Mouse (Mus musculus) left cerebral cortex, adult 11 months (tissue): Measurements from ENCODE around the gene Aifm3.

Source experiments
- DNase-seq: peaks from one replicate; pipeline ENCODE4 v3.0.0; 2022; ENCODE audit warnings: low spot score

Aifm3 gene

GRCm38 (mm10) chr16:17489469-17490111 lies at the start of gene Aifm3:
Gene Aifm3, plus strand, starts transcription at chr16:17489611.
- no peak for DNase-seq

GRCm38 (mm10) chr16:17451541-17452372 lies 37.7 kb upstream of the Aifm3 start, which contains the start of gene Crkl:
Gene Crkl, plus strand, starts transcription at chr16:17451987.
- DNase-seq: peak; percentile 95

- peak; percentile 18 for DNase-seq
Observed at GRCm38 (mm10) chr16:17452373-17452715, 37.1 kb upstream of the Aifm3 start.

- no peak for DNase-seq
Observed at GRCm38 (mm10) chr16:17456901-17457300, 32.5 kb upstream of the Aifm3 start.

GRCm38 (mm10) chr16:17460254-17460653 lies 29.2 kb upstream of the Aifm3 start:
- DNase-seq: no peak

- DNase-seq: no peak
Observed at GRCm38 (mm10) chr16:17461596-17461995, 27.8 kb upstream of the Aifm3 start.

- DNase-seq: no peak
Observed at GRCm38 (mm10) chr16:17463184-17463583, 26.2 kb upstream of the Aifm3 start.

GRCm38 (mm10) chr16:17466875-17467663 lies 22.3 kb upstream of the Aifm3 start:
- no peak for DNase-seq

GRCm38 (mm10) chr16:17472498-17472897 lies 16.9 kb upstream of the Aifm3 start:
- no peak for DNase-seq

- no peak for DNase-seq
Observed at GRCm38 (mm10) chr16:17474091-17474490, 15.3 kb upstream of the Aifm3 start.

GRCm38 (mm10) chr16:17474761-17475160 lies 14.7 kb upstream of the Aifm3 start:
- no peak for DNase-seq

GRCm38 (mm10) chr16:17475326-17475725 lies 14.1 kb upstream of the Aifm3 start:
- DNase-seq: no peak

GRCm38 (mm10) chr16:17478331-17478943 lies 11.0 kb upstream of the Aifm3 start:
- DNase-seq: no peak

- DNase-seq: no peak
Observed at GRCm38 (mm10) chr16:17481465-17481864, 7.9 kb upstream of the Aifm3 start.

GRCm38 (mm10) chr16:17486505-17486904 lies 2.9 kb upstream of the Aifm3 start:
- DNase-seq: no peak

GRCm38 (mm10) chr16:17488478-17489468 lies 638 bp upstream of the Aifm3 start:
- DNase-seq: no peak

- no peak for DNase-seq
Observed at GRCm38 (mm10) chr16:17491154-17491553, 1.7 kb downstream of the Aifm3 start.

GRCm38 (mm10) chr16:17491896-17492561 lies 2.6 kb downstream of the Aifm3 start:
- no peak for DNase-seq

GRCm38 (mm10) chr16:17496499-17497305 lies 7.3 kb downstream of the Aifm3 start:
- DNase-seq: peak; percentile 90
